Mouse (Mus musculus) erythroblast, embryonic 14.5 days (primary cell): ENCODE data around the gene Thsd7a.

ENCODE experiments used
- GATA1 ChIP-seq: IDR thresholded peaks from 2 replicates; pipeline ENCODE4 v1.6.1; 2012; ENCODE audit warnings: low read length, inconsistent platforms, mixed read lengths
- TAL1 ChIP-seq: IDR thresholded peaks from 3 replicates; pipeline ENCODE4 v1.6.1; 2012; ENCODE audit warnings: low read length, inconsistent platforms, mixed read lengths

- TF ChIP-seq GATA1 (no peak), TAL1 (no peak)
Observed at GRCm38 (mm10) chr6:12575619-12576216, 173.5 kb downstream of the Thsd7a start.
